Mouse (Mus musculus): ENCODE data around the gene Uhrf1bp1l. TPM values are rescaled to one million over a fixed set of nuclear protein-coding genes. Genes with fewer than 3 reads are reported as not detected.
"Not testable (repeated sequence)": the region's sequence is repeated elsewhere in the genome, so short reads cannot be mapped to it uniquely, and the experiment has no call there.

Uhrf1bp1l gene
- 42.7 and 43.8 TPM in 2 replicates for polyA plus RNA-seq (2012; rRNA removed)

- DNase-seq (ENCODE audit: low spot score), result peak; percentile 88
These were observed at the start of gene Uhrf1bp1l for GRCm38 (mm10) chr10:89744871-89745665. TSS of gene Uhrf1bp1l (plus strand) at chr10:89744991.

GRCm38 (mm10) chr10:89695194-89695911, 49.4 kb upstream of the Uhrf1bp1l start:
- DNase-seq (ENCODE audit: low spot score), result no peak

- not testable (repeated sequence) for DNase-seq (ENCODE audit: low spot score)
These were observed 48.5 kb upstream of the Uhrf1bp1l start for GRCm38 (mm10) chr10:89696270-89696669.

GRCm38 (mm10) chr10:89697956-89698355, 46.8 kb upstream of the Uhrf1bp1l start:
- DNase-seq (ENCODE audit: low spot score), result no peak

GRCm38 (mm10) chr10:89703042-89703441, 41.7 kb upstream of the Uhrf1bp1l start:
- no peak for DNase-seq (ENCODE audit: low spot score)

GRCm38 (mm10) chr10:89707397-89707796, 37.4 kb upstream of the Uhrf1bp1l start:
- DNase-seq (ENCODE audit: low spot score), result no peak

- DNase-seq (ENCODE audit: low spot score), result no peak
These were observed 36.1 kb upstream of the Uhrf1bp1l start for GRCm38 (mm10) chr10:89708720-89709119.

GRCm38 (mm10) chr10:89714910-89715309, 29.9 kb upstream of the Uhrf1bp1l start:
- DNase-seq (ENCODE audit: low spot score), result no peak

- DNase-seq (ENCODE audit: low spot score), result no peak
These were observed 24.5 kb upstream of the Uhrf1bp1l start for GRCm38 (mm10) chr10:89720252-89720651.

GRCm38 (mm10) chr10:89720796-89721195, 24.0 kb upstream of the Uhrf1bp1l start:
- DNase-seq (ENCODE audit: low spot score), result no peak

GRCm38 (mm10) chr10:89722247-89723195, 22.3 kb upstream of the Uhrf1bp1l start:
- no peak for DNase-seq (ENCODE audit: low spot score)

- DNase-seq (ENCODE audit: low spot score), result no peak
These were observed 14.4 kb upstream of the Uhrf1bp1l start for GRCm38 (mm10) chr10:89730386-89730785.

- no peak for DNase-seq (ENCODE audit: low spot score)
These were observed 13.4 kb upstream of the Uhrf1bp1l start for GRCm38 (mm10) chr10:89731341-89731740.

- DNase-seq (ENCODE audit: low spot score), result peak; percentile 70
These were observed 12.6 kb upstream of the Uhrf1bp1l start, which contains the start of gene Actr6 for GRCm38 (mm10) chr10:89732001-89732794. TSS of gene Actr6 (minus strand) at chr10:89732295.

GRCm38 (mm10) chr10:89737092-89737491, 7.7 kb upstream of the Uhrf1bp1l start:
- no peak for DNase-seq (ENCODE audit: low spot score)

- DNase-seq (ENCODE audit: low spot score), result no peak
These were observed 6.9 kb upstream of the Uhrf1bp1l start for GRCm38 (mm10) chr10:89737887-89738286.

GRCm38 (mm10) chr10:89738395-89738794, 6.4 kb upstream of the Uhrf1bp1l start:
- no peak for DNase-seq (ENCODE audit: low spot score)

- DNase-seq (ENCODE audit: low spot score), result no peak
These were observed 5.1 kb upstream of the Uhrf1bp1l start for GRCm38 (mm10) chr10:89739703-89740102.

GRCm38 (mm10) chr10:89740995-89741394, 3.8 kb upstream of the Uhrf1bp1l start:
- no peak for DNase-seq (ENCODE audit: low spot score)

GRCm38 (mm10) chr10:89743266-89743665, 1.5 kb upstream of the Uhrf1bp1l start:
- no peak for DNase-seq (ENCODE audit: low spot score)

- no peak for DNase-seq (ENCODE audit: low spot score)
These were observed 450 bp upstream of the Uhrf1bp1l start for GRCm38 (mm10) chr10:89744341-89744740.

Data from urinary bladder, adult 2 months (tissue).